Mouse (Mus musculus): ENCODE measurements at regions not wholly inside any gene's neighbourhood (a gene's known extent, or its start where the extent isn't known, plus 50 kb on each side); places are given as distances from the start of the nearest gene placed in this dataset.

DNA sequence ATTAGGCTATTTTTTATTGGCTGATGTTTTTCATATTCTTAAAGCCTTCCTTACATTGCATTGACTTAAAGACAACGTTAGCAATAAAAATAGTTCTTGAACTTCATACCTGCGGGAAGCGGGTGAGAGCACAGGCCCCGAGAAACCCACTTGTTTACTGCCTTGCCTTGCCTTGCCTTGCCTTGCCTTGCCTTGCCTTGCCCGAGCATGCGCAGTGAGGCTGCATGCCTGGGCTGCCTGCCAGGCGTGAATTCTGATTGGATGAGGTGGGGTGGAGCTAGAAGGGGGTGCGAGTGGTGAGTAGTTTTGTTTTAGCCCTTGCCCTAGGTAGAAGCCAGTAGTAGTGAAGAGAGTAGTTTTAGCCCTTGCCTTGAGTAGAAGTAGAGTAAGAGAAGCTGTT, 792.4 kb downstream of the Tpm3-rs7 start:
- ATAC-seq (ENCODE audit: low read depth) (no peak), DNase-seq (ENCODE audit: low spot score) (no peak)
- no peaks in the 10 kb centered on the region for H3K9me3 ChIP-seq (ENCODE audit: control insufficient read depth, low read length)
- WGBS = 68% methylated on average over 8 of the region's 8 CpGs
- H3K4me3 ChIP-seq (ENCODE audit: low read depth, low read length) = no peak overlapping the region
- no peaks in the 10 kb centered on the region for H3K27me3 ChIP-seq (replicated peaks; ENCODE audit: control insufficient read depth, insufficient read depth, low read length)
- H3K9ac ChIP-seq (ENCODE audit: low read depth, low read length) = no peak overlapping the region
- H3K4me1 ChIP-seq (ENCODE audit: control insufficient read depth, insufficient read depth, low read length) = no peaks in the 10 kb centered on the region
- H3K4me2 ChIP-seq (ENCODE audit: low read depth, low read length) = no peak overlapping the region
- H3K36me3 ChIP-seq (ENCODE audit: control insufficient read depth, insufficient read depth, low read length) = no peaks in the 10 kb centered on the region
- no peak overlapping the region for H3K27ac ChIP-seq (replicated peaks; ENCODE audit: low read depth, low read length)

DNA sequence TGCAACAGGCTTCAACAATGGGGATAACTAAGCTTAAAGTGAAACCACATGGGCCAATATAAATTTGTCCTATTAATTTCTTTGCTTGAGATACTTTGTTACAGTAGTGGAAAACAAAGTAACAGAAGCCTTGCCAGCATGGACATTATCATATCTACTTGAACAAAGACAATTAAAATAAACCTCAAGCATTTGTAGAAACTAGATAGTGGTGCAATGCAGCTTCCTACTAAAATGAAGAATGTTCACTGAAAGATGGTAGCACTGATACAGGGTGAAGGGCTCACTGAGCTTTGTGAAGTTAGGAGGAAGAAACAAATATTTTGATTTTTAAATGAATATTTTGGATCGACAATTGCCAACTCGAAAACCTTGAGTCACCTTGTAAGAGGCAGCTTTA, 814.1 kb downstream of the Tpm3-rs7 start:
- Histone ChIP-seq H3K27ac (replicated peaks; ENCODE audit: low read depth, low read length) (no peak overlapping the region), H3K9ac (ENCODE audit: low read depth, low read length) (no peak overlapping the region), H3K27me3 (replicated peaks; ENCODE audit: control insufficient read depth, insufficient read depth, low read length) (no peaks in the 10 kb centered on the region), H3K36me3 (ENCODE audit: control insufficient read depth, insufficient read depth, low read length) (no peaks in the 10 kb centered on the region), H3K9me3 (ENCODE audit: control insufficient read depth, low read length) (no peaks in the 10 kb centered on the region), H3K4me3 (ENCODE audit: low read depth, low read length) (no peak overlapping the region), H3K4me2 (ENCODE audit: low read depth, low read length) (no peak overlapping the region), H3K4me1 (ENCODE audit: control insufficient read depth, insufficient read depth, low read length) (no peaks in the 10 kb centered on the region)
- DNase-seq (ENCODE audit: low spot score) (no peak), ATAC-seq (ENCODE audit: low read depth) (no peak)
- 96% methylated on average over 2 of the region's 2 CpGs for WGBS

DNA sequence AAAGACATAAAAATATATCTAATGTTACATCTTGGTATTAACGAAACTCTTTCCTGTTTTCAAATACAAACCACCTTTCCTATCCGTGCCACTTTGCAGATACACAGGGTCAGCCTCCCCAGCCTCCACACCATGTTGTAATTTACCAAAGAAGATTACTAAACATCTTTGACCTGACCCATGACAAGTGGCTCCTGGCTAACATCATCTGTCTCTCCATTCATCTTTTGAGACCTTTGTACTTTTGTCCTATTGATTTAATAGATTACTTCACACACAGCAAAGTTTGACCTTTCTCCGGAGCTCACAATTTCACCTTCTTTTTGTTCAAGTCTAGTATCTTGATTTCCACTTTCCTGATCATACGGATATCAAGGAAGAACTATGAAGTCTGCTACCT, 851.6 kb downstream of the Tpm3-rs7 start:
- no peaks in the 10 kb centered on the region for H3K36me3 ChIP-seq (ENCODE audit: control insufficient read depth, insufficient read depth, low read length)
- H3K27me3 ChIP-seq (replicated peaks; ENCODE audit: control insufficient read depth, insufficient read depth, low read length) = no peaks in the 10 kb centered on the region
- H3K9me3 ChIP-seq (ENCODE audit: control insufficient read depth, low read length) = no peaks in the 10 kb centered on the region
- H3K4me3 ChIP-seq (ENCODE audit: low read depth, low read length) = no peak overlapping the region
- no peak overlapping the region for H3K27ac ChIP-seq (replicated peaks; ENCODE audit: low read depth, low read length)
- H3K9ac ChIP-seq (ENCODE audit: low read depth, low read length) = no peak overlapping the region
- no peak for ATAC-seq (ENCODE audit: low read depth)
- no peak for DNase-seq (ENCODE audit: low spot score)
- H3K4me1 ChIP-seq (ENCODE audit: control insufficient read depth, insufficient read depth, low read length) = no peaks in the 10 kb centered on the region
- 83% methylated on average over 4 of the region's 4 CpGs for WGBS
- H3K4me2 ChIP-seq (ENCODE audit: low read depth, low read length) = no peak overlapping the region

DNA sequence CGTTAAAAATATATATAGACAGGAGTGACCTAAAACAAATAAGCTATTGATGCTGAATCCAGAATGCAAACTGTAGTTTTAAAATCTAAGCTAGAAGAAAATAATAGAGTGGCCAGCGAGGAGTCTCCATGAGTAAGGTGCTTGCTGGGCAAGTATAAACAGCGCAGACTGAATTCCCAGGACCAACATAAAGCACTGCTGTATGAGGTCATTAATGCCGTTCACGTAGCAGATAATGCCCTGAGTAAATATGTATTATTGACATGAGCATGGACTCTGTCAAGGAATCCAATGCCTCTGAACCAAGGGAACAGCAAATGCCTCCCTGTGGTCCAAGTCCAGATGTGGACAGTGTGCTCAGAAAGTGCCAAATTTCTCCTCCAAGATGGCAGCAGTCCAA, 876.4 kb upstream of the Gpc5 start:
- ATAC-seq (ENCODE audit: low read depth) = no peak
- Histone ChIP-seq H3K9me3 (ENCODE audit: control insufficient read depth, low read length) (no peaks in the 10 kb centered on the region), H3K27ac (replicated peaks; ENCODE audit: low read depth, low read length) (no peak overlapping the region), H3K9ac (ENCODE audit: low read depth, low read length) (no peak overlapping the region), H3K4me1 (ENCODE audit: control insufficient read depth, insufficient read depth, low read length) (no peaks in the 10 kb centered on the region), H3K4me2 (ENCODE audit: low read depth, low read length) (no peak overlapping the region), H3K36me3 (ENCODE audit: control insufficient read depth, insufficient read depth, low read length) (no peaks in the 10 kb centered on the region), H3K27me3 (replicated peaks; ENCODE audit: control insufficient read depth, insufficient read depth, low read length) (no peaks in the 10 kb centered on the region), H3K4me3 (ENCODE audit: low read depth, low read length) (no peak overlapping the region)
- DNase-seq (ENCODE audit: low spot score) = no peak
- 85% methylated on average over 5 of the region's 5 CpGs for WGBS

DNA sequence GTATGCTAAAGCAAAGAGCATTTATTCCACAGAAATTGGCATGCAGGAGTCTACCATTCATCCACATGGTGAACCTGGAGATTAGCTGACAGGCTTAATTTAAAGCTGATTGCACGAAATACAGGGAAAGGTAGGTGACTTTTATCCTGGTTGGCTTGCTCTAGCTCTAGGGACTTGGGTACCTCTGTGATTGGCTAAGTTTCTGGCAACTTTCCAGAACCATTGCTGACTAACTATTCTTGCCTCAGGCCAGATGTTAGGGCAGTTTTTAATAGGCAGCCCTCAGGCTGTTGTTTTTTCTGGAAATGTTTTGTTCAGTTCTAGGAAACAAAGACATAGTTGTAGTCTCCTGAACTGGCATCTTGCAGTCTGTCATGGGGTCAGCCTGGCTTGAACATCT, 871.1 kb upstream of the Gpc5 start:
- H3K9me3 ChIP-seq (ENCODE audit: control insufficient read depth, low read length) = no peaks in the 10 kb centered on the region
- H3K9ac ChIP-seq (ENCODE audit: low read depth, low read length) = no peak overlapping the region
- H3K27me3 ChIP-seq (replicated peaks; ENCODE audit: control insufficient read depth, insufficient read depth, low read length) = no peaks in the 10 kb centered on the region
- WGBS = 48% methylated on average over 1 of the region's 1 CpGs
- no peaks in the 10 kb centered on the region for H3K36me3 ChIP-seq (ENCODE audit: control insufficient read depth, insufficient read depth, low read length)
- no peaks in the 10 kb centered on the region for H3K4me1 ChIP-seq (ENCODE audit: control insufficient read depth, insufficient read depth, low read length)
- ATAC-seq (ENCODE audit: low read depth) (no peak), DNase-seq (ENCODE audit: low spot score) (peak; percentile 14)
- no peak overlapping the region for H3K4me3 ChIP-seq (ENCODE audit: low read depth, low read length)
- H3K4me2 ChIP-seq (ENCODE audit: low read depth, low read length) = no peak overlapping the region
- H3K27ac ChIP-seq (replicated peaks; ENCODE audit: low read depth, low read length) = no peak overlapping the region

DNA sequence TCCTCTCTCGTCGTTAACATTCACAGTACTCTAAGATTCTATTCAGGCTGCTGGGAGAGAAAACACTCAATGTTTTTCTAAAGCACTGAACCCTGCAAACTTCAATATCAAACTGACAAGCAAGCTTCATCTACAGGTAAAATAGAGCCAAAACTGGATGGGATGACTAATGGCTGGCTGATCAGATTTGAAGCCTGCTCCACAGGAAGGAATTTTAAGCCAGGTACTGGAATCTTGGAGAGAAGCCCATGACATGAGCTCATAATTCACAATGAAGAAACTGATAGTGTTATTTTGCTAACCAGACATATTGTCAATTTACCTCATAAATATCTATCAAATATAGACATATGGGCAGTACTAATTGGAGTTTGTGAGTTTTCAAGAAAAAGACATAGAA, 861.3 kb upstream of the Gpc5 start:
- no peaks in the 10 kb centered on the region for H3K27me3 ChIP-seq (replicated peaks; ENCODE audit: control insufficient read depth, insufficient read depth, low read length)
- H3K36me3 ChIP-seq (ENCODE audit: control insufficient read depth, insufficient read depth, low read length) = no peaks in the 10 kb centered on the region
- H3K9me3 ChIP-seq (ENCODE audit: control insufficient read depth, low read length) = no peaks in the 10 kb centered on the region
- no peak for ATAC-seq (ENCODE audit: low read depth)
- 68% methylated on average over 2 of the region's 2 CpGs for WGBS
- no peak overlapping the region for H3K27ac ChIP-seq (replicated peaks; ENCODE audit: low read depth, low read length)
- no peak overlapping the region for H3K9ac ChIP-seq (ENCODE audit: low read depth, low read length)
- H3K4me3 ChIP-seq (ENCODE audit: low read depth, low read length) = no peak overlapping the region
- H3K4me1 ChIP-seq (ENCODE audit: control insufficient read depth, insufficient read depth, low read length) = no peaks in the 10 kb centered on the region
- no peak overlapping the region for H3K4me2 ChIP-seq (ENCODE audit: low read depth, low read length)
- DNase-seq (ENCODE audit: low spot score) = no peak

DNA sequence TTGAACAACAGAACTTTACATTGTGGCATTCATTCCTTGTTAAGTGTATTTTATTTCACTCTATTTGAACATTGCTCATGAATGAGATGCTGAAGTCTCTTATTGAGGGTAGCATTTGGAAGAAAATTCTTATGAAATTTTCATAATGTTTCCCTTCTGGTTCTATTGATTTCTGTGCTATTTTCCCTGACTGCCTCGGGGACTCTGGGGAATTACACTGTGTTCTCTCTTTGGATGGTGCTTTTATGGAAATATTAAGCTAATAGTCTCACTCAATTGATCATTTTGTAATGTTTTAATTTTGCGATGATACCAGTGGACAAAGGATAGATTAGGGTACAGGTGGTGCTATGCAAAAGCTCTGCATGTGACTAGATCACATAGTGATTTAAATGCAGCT, 837.0 kb upstream of the Gpc5 start:
- H3K27me3 ChIP-seq (replicated peaks; ENCODE audit: control insufficient read depth, insufficient read depth, low read length) = no peaks in the 10 kb centered on the region
- no peak overlapping the region for H3K4me2 ChIP-seq (ENCODE audit: low read depth, low read length)
- 83% methylated on average over 2 of the region's 2 CpGs for whole genome bisulfite sequencing
- DNase-seq (ENCODE audit: low spot score) (no peak), ATAC-seq (ENCODE audit: low read depth) (no peak)
- no peaks in the 10 kb centered on the region for H3K36me3 ChIP-seq (ENCODE audit: control insufficient read depth, insufficient read depth, low read length)
- H3K9me3 ChIP-seq (ENCODE audit: control insufficient read depth, low read length) = no peaks in the 10 kb centered on the region
- H3K27ac ChIP-seq (replicated peaks; ENCODE audit: low read depth, low read length) = no peak overlapping the region
- no peak overlapping the region for H3K4me3 ChIP-seq (ENCODE audit: low read depth, low read length)
- H3K4me1 ChIP-seq (ENCODE audit: control insufficient read depth, insufficient read depth, low read length) = no peaks in the 10 kb centered on the region
- no peak overlapping the region for H3K9ac ChIP-seq (ENCODE audit: low read depth, low read length)

DNA sequence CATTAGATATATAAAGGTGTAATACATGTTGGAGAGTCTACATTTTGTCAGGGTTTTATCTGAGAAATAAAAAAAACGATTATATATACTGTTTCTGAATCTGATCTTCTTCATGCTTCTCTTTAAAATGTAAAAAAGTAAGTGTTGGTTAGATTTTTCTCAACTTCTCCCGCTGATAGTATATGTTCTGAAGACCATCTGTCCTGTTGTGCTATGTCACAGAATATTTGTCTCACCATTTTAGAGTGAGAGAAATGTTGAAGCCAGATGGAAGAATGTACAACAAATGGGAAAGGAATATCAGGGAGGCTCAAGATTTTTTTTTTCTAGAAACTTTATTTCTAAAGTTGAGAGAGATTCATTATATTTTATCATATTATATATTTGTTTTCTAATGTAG, 830.4 kb upstream of the Gpc5 start:
- no peaks in the 10 kb centered on the region for H3K9me3 ChIP-seq (ENCODE audit: control insufficient read depth, low read length)
- no peaks in the 10 kb centered on the region for H3K4me1 ChIP-seq (ENCODE audit: control insufficient read depth, insufficient read depth, low read length)
- no peak overlapping the region for H3K9ac ChIP-seq (ENCODE audit: low read depth, low read length)
- DNase-seq (ENCODE audit: low spot score) (no peak), ATAC-seq (ENCODE audit: low read depth) (no peak)
- H3K4me2 ChIP-seq (ENCODE audit: low read depth, low read length) = no peak overlapping the region
- H3K27ac ChIP-seq (replicated peaks; ENCODE audit: low read depth, low read length) = no peak overlapping the region
- H3K36me3 ChIP-seq (ENCODE audit: control insufficient read depth, insufficient read depth, low read length) = no peaks in the 10 kb centered on the region
- no peaks in the 10 kb centered on the region for H3K27me3 ChIP-seq (replicated peaks; ENCODE audit: control insufficient read depth, insufficient read depth, low read length)
- no peak overlapping the region for H3K4me3 ChIP-seq (ENCODE audit: low read depth, low read length)
- WGBS = 79% methylated on average over 2 of the region's 2 CpGs

DNA sequence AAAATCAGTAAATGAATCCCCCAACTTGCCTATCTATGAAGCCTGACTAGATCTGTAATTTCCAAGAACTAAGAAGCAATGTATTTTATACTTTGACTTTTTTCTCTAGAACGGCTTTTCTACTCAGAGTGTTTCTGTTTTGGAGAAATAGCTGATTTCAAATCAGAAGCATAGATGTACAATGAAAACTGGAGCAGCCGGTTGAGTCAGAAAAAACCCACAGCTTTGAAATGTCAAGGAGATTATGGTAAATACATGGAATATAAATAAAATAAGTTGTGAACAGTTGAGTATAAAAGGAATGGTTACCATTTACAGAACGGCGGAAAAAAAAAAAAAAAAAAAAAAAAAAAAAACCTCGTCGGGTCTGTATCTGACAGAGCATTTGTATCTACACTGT, 791.4 kb upstream of the Gpc5 start:
- Histone ChIP-seq H3K27ac (replicated peaks; ENCODE audit: low read depth, low read length) (no peak overlapping the region), H3K4me3 (ENCODE audit: low read depth, low read length) (no peak overlapping the region), H3K36me3 (ENCODE audit: control insufficient read depth, insufficient read depth, low read length) (no peaks in the 10 kb centered on the region), H3K9me3 (ENCODE audit: control insufficient read depth, low read length) (no peaks in the 10 kb centered on the region), H3K9ac (ENCODE audit: low read depth, low read length) (no peak overlapping the region), H3K4me2 (ENCODE audit: low read depth, low read length) (no peak overlapping the region), H3K4me1 (ENCODE audit: control insufficient read depth, insufficient read depth, low read length) (no peaks in the 10 kb centered on the region), H3K27me3 (replicated peaks; ENCODE audit: control insufficient read depth, insufficient read depth, low read length) (no peaks in the 10 kb centered on the region)
- WGBS = 91% methylated on average over 6 of the region's 6 CpGs
- DNase-seq (ENCODE audit: low spot score) (no peak), ATAC-seq (ENCODE audit: low read depth) (no peak)

Data from embryonic facial prominence, embryonic 14.5 days (tissue).